Mouse (Mus musculus) forebrain, embryonic 10.5 days (tissue): ENCODE measurements around the gene Dnah14. TPM values are rescaled to one million over a fixed set of nuclear protein-coding genes. Genes with fewer than 3 reads are reported as not detected.

Source experiments
- DNase-seq: peaks from one replicate; pipeline ENCODE4 v3.0.0-alpha.2; 2017; ENCODE audit warnings: low spot score; ENCODE audit errors: extremely low spot score
- H3K27ac ChIP-seq: fragments of 300-500 bp; sonication (generic); 2 replicates; pipeline ENCODE4 v1.5.1; 2016; ENCODE audit warnings: mild to moderate bottlenecking
- H3K27me3 ChIP-seq: fragments of 300-500 bp; sonication (generic); 2 replicates; pipeline ENCODE4 v1.6.1; 2016; ENCODE audit warnings: mild to moderate bottlenecking; ENCODE audit not compliant: poor library complexity, severe bottlenecking
- H3K36me3 ChIP-seq: fragments of 300-500 bp; sonication (generic); replicated peaks from 2 replicates; pipeline ENCODE4 v1.6.1; 2016; ENCODE audit warnings: mild to moderate bottlenecking, moderate library complexity
- H3K4me1 ChIP-seq: fragments of 300-500 bp; sonication (generic); 2 replicates; pipeline ENCODE4 v1.6.1; 2016
- H3K4me3 ChIP-seq: fragments of 300-500 bp; sonication (generic); 2 replicates; pipeline ENCODE4 v1.5.1; 2016; ENCODE audit warnings: mild to moderate bottlenecking, moderate library complexity
- H3K9me3 ChIP-seq: fragments of 300-500 bp; sonication (generic); 2 replicates; pipeline ENCODE4 v1.6.1; 2016; ENCODE audit warnings: mild to moderate bottlenecking, moderate library complexity
- WGBS: fragments of 180-500 bp; shearing (Covaris S2); methylation state at CpG from one replicate; pipeline ENCODE4 v1.1.7; 2016; 5-methylcytosine and 5-hydroxymethylcytosine counted together
- polyA plus RNA-seq: library from polyadenylated mRNA; unstranded; fragments of >200 nt; fragmentation: Nextera tagmentation; extraction: Ambion mirVana; gene quantifications from 2 replicates; pipeline ENCODE4 v1.2.1, GENCODE M21; 2016

Dnah14 gene
- polyA plus RNA-seq: 2.0 and 2.3 TPM in 2 replicates

DNA sequence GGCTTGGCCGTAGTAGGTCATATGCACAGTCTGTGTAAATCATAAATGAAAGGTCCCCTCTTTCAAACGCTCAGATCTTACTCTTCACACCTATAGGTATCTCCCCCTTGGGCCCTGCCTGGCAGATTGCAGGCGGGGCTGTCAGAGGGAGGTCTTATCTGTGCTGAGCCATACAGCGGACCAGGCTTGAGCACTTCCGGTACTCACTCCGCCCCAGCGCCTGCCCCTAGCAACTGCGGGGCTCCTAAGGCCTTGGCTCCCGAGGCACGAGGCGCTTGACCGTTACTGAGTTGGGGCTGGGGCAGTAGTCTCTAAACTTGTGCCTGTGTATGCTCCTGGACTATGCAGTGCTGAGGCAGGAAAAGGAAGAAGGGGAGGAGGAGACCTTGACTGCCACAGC, at the start of gene Dnah14:
Dnah14 (plus strand) TSS at position 238 of the 400 bp plus-strand sequence.
- Histone ChIP-seq H3K27ac (no peak within 1 kb of the TSS), H3K4me1 (no peaks in the 10 kb centered on the region; the same call in 1 of the 2 replicates), H3K4me3 (no peak within 1 kb of the TSS), H3K27me3 (no peaks in the 10 kb centered on the region), H3K9me3 (no peaks in the 10 kb centered on the region), H3K36me3 (no peaks in the 10 kb centered on the region)
- DNase-seq: no peak
- 75% methylated on average over 12 of the region's 12 CpGs for WGBS

DNA sequence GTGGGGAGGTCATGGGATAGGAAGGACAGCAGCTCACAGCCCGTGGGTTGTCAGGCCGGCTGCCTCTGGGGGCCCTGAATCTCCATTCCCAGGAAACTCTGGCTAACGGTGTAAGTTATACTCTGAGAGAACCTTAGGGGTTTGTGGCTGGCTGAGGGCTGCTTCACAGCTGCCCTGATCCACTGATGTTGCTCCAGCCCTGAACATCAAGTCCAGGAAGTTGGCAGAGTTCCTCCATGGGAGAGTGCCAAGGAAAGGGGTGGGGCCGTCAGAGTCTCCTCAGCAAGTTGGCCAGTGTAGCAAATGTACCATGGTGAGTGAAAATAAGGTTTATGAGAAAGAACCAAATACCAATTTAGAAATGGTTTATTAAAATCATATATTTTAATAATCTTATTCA, 47.0 kb upstream of the Dnah14 start:
- H3K9me3 ChIP-seq: no peaks in the 10 kb centered on the region
- no peaks in the 10 kb centered on the region for H3K27me3 ChIP-seq
- no peak for DNase-seq
- 89% methylated on average over 4 of the region's 4 CpGs for WGBS
- H3K27ac ChIP-seq: no peak overlapping the region
- H3K4me1 ChIP-seq: peaks cover 6% of the 10 kb centered on the region
- no peaks in the 10 kb centered on the region for H3K36me3 ChIP-seq
- no peak overlapping the region for H3K4me3 ChIP-seq

DNA sequence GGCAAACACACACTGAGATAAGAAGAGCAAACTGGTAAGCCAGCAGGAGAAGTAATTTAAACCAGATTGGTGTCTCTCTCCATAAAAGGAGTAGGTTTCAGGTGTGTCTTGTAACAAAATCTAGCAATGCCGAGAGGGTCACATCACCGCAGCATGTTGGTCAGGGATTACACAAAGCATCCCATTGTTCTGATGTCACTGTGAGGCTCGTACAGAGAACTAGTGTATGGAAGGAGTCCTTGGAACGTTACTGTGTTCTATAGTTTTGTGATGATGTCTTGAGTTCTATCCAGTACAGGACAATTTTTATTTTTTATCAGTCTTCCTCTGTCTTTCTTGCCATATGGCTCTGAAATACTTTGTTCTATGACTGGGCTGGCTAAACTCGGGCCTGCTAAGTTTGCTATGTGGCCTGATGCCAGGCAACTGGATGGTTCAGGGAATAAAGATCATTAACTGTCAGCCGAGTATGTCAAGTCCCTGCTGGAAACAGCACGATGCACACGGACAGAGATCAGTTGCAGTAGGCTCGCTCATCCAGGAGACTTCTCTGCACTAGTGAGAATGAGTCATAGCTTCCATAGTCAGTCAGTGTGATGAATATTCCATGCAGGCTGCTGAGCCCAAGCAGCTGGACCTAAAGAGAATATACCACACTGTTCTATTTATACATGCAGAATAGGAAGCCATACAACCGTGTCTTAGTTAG, 41.0 kb upstream of the Dnah14 start:
- H3K4me3 ChIP-seq: no peak overlapping the region
- H3K36me3 ChIP-seq: no peaks in the 10 kb centered on the region
- WGBS: 66% methylated on average over 10 of the region's 10 CpGs
- DNase-seq: no peak
- H3K27me3 ChIP-seq: no peaks in the 10 kb centered on the region
- peaks cover 10% of the 10 kb centered on the region for H3K4me1 ChIP-seq
- no peak overlapping the region for H3K27ac ChIP-seq
- no peaks in the 10 kb centered on the region for H3K9me3 ChIP-seq

DNA sequence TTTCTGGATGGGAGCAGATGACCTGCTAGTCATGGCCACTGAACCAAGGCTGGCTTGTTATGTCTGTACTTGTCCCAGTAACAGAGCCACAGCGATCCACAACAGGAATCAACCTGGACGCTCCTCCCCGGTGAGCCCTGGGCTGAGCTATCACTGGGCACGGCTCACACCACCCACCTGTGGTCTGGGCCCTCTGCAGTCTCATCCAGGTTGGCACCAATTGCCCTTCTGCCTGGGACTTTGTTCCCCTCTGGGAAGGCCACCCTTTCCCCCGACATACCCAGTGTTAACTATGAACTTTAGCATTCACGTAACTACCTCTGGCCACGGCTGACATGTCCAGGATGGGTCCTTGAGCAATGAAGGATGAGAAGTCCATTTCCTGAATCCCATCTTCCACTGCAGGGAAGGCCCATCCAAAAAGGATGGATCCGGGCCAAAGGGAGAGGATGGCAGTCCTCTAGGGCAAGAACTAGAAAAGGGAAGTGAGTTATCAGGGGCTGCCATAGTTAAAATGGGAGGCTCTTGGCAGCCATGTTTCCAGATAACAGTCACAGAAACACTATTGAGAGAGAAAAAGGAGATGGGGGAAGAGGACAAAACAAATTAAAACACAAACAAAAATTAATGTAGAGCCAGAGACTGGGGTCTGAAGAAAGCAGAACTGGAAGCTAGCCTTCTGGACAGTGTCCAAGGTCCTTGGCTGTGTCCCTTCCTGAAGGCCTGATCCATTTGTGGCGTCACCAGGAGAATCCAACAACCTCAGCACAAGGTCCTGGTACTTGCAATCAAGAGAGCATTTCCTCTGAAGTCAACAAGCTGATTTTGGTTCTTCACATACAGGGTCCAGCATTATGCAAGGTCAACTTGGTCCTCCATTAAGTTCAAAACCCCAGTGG, 38.5 kb upstream of the Dnah14 start:
- 91% methylated on average over 9 of the region's 9 CpGs for WGBS
- H3K27me3 ChIP-seq: no peaks in the 10 kb centered on the region
- no peak for DNase-seq

DNA sequence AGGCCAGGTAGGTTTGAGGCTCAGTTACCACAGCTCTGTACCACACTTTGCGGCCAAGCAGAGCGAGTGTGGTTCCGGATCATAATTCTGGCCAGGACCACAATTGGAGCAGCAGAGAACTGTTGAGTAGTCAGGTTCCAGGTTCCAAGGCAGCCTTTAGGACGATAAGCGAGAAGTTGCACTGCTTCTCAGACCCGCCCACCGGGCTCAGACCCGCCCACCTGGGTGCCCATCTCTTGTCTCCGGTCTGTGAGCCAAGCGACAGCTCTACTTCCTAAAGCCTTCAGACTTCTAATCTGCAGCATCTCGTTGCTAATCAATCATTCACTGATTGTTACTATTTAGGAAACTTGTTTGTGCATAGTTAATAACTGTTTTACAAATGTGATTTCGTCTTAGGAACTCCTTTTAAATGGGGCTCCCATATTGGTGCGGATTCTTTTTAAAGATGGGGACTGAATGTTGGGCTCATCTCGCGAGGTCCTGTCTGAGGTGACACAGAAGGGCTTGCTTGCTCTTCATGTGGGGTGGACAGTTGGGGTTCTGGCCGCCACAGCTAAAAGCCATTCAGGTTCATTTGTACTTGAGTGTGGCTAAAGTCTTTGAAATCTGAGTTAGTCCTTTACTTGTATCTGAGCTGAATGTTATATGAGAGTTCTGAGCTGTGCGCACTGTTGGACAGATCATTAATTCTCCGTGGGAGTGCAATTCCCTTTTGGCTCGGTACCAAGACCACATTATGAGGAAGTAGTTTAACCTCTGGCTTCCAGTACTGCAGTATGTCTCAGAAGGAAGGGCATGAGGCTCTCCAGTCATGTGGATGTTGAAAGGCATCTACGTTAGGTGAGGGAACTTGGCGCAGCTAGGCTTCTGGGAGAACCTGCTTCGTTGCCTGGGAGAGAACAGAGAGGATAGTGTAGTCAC, 36.3 kb upstream of the Dnah14 start:
- 82% methylated on average over 22 of the region's 22 CpGs for WGBS

More for the DNA sequence above, 38.5 kb upstream of the Dnah14 start:
- Histone ChIP-seq H3K4me3 (no peak overlapping the region), H3K9me3 (no peaks in the 10 kb centered on the region), H3K4me1 (peaks cover 15% of the 10 kb centered on the region), H3K27ac (no peak overlapping the region), H3K36me3 (no peaks in the 10 kb centered on the region)

DNA sequence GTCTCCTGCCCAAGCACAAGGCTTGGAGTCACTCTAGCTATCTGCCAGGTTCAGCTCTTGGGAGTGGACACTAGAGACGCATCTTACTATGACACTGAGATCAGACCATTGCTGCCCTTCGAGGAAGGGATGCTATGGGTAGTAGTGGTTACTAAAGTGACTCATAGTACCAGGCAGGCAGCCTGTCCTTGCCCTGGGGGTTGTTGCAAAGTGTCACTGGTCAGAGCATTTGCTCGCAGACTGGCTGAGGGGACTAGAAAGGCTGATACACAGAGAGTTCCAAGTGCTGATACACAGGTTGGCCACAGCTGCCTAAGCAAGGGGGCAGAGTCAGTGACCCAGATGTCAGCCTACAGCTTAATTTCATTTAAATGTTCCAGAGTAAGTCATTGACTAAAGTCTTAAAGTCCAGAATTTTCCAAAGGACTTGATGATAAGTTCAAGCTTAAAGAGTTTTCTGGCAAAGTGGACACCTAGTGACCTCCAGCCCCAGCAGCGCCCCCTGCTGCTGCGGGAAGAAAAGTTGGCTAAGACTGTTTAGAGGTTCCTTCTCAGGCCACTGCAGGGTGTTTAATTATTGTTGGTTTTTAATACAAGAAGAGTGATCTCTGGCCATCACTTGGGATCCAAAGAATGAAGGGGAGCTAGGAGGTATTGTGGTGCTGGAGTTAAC, 32.5 kb upstream of the Dnah14 start:
- WGBS: 71% methylated on average over 5 of the region's 5 CpGs
- no peak overlapping the region for H3K27ac ChIP-seq
- H3K27me3 ChIP-seq: peaks cover 10% of the 10 kb centered on the region
- H3K36me3 ChIP-seq: no peaks in the 10 kb centered on the region
- no peak overlapping the region for H3K4me3 ChIP-seq
- no peaks in the 10 kb centered on the region for H3K9me3 ChIP-seq
- H3K4me1 ChIP-seq: peaks cover 10% of the 10 kb centered on the region
- no peak for DNase-seq

More for the DNA sequence above, 36.3 kb upstream of the Dnah14 start:
- peaks cover 10% of the 10 kb centered on the region for H3K27me3 ChIP-seq
- no peaks in the 10 kb centered on the region for H3K9me3 ChIP-seq
- no peak overlapping the region for H3K27ac ChIP-seq
- no peaks in the 10 kb centered on the region for H3K36me3 ChIP-seq
- no peak for DNase-seq
- H3K4me1 ChIP-seq: peaks cover 9% of the 10 kb centered on the region
- no peak overlapping the region for H3K4me3 ChIP-seq

DNA sequence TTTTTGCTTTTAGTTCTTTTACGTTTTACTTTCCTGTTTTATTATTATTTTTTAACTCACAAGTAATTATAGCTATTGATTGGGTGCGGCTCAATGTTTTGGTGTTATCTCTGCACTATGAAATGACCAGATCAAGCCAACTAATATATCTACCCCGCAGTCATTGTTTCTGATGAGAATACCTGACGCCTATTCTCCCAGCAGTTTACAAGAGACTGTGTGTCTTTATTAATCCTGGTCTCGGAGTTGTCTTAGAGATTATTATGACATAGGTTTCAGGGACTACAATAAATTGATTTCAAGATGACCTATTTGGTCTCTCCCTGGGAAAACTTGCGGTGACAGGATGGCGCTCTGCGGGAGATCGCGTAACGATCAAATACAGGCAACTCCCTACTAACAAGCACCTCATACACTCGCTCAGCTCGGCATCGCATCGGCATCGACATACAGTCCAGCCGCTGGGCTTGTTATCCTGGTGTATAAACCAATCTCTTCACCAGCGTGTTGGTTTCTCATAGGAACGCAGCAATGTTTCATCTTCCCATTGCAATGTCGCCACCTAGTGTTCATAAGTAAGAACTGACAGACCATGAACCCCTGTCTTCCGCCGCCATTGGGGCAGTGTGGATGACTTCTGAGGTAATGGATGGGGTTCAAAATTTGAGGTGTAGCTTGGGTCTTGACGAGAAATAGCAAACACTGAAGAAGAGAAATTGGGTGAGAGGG, 31.2 kb upstream of the Dnah14 start:
- H3K4me1 ChIP-seq: peaks cover 10% of the 10 kb centered on the region
- H3K27ac ChIP-seq: no peak overlapping the region
- peaks cover 10% of the 10 kb centered on the region for H3K27me3 ChIP-seq
- DNase-seq: peak; percentile 54
- no peaks in the 10 kb centered on the region for H3K9me3 ChIP-seq
- H3K36me3 ChIP-seq: no peaks in the 10 kb centered on the region
- peak overlapping the region; percentile 20; the same call in 1 of the 2 replicates for H3K4me3 ChIP-seq
- WGBS: 33% methylated on average over 23 of the region's 23 CpGs

DNA sequence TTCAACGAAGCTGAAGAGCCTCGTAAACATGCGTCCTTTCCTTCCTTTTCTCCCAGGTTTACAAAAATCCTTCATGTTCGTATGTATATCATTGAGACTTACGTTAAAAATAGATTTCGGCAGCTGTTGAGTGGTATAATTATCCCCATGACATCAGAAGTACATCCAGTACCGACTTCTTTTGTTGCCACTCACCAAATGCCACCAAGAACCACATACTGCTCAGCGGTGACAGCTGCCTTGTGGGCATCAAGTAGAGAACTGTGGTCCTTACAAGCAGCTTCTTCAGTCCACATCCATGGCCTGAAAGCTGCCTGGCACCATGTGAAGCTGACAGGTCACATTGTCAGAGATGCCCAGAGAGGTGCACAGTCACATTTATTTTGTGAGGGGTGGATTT, 26.4 kb upstream of the Dnah14 start:
- no peak for DNase-seq
- 94% methylated on average over 8 of the region's 8 CpGs for WGBS
- no peak overlapping the region for H3K27ac ChIP-seq
- 0 out of 2 replicates have a peak, but pooled peaks cover 1% of the 10 kb centered on the region for H3K27me3 ChIP-seq
- H3K9me3 ChIP-seq: no peaks in the 10 kb centered on the region
- H3K36me3 ChIP-seq: no peaks in the 10 kb centered on the region
- H3K4me3 ChIP-seq: no peak overlapping the region
- H3K4me1 ChIP-seq: peaks cover 13% of the 10 kb centered on the region

DNA sequence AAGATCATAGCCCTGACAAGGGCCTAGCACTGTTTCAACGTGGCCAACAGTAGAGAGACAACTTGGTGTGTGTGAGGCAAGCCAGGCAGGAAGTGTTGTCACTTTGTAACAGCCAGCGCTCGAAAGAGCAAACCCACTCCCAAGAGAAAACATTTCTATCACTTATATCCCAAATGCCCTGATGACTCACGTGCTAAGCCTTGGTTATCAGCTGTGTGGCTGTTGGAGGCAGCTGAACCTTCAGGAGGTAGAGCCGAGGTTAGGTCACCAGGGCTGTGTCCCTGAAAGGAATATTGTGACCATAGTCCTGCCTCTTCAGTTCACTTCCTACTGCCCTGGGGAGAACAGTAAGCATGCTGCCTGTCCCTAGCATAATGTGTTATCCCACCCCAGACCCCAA, 25.5 kb upstream of the Dnah14 start:
- Histone ChIP-seq H3K27me3 (no peaks in the 10 kb centered on the region), H3K4me1 (peaks cover 10% of the 10 kb centered on the region), H3K9me3 (no peaks in the 10 kb centered on the region), H3K36me3 (no peaks in the 10 kb centered on the region), H3K4me3 (no peak overlapping the region), H3K27ac (no peak overlapping the region)
- 80% methylated on average over 5 of the region's 5 CpGs for WGBS
- DNase-seq: no peak

DNA sequence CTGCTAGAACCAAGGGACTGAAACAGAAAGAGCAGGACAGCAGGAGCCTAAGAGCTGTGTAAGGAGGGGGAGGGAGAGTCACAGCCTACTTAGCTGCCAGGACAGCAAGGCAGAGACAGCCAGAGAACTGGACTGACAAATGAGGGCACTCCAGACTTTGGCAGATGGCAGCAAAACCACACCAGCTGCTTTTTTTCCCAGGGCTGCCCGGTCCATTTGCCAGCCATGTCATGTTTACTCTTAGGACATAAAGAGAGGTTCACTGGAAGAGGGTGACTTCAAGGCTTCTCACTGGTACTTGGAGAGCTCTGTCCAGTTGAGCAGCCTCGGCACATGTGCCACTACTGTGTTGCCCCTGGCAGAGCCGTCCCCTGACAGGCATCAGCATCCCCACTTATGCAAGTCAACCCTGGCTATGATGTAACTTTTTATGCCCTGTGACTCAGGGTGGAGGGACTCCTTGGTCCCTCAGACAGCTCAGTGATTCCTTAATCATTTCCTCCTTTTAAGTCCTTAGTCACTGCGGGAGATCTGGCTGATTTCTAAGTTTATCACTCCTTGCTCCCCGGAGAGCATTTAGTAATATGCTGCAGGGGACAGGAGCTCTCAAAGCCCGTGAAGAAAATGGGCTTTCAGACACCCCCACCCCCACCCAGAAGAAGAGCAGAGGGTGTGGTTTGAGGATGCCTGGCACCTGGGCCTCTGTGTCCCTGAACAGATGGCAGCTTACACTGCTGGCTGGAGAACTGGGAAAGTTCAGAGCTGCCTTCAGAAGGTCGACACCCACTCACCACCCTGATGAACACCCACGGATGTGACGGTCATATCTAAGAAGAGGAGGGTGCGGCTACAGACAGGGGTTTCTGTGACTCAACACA, 23.6 kb upstream of the Dnah14 start:
- H3K4me3 ChIP-seq: no peak overlapping the region
- no peak for DNase-seq
- peaks cover 10% of the 10 kb centered on the region for H3K4me1 ChIP-seq
- no peaks in the 10 kb centered on the region for H3K9me3 ChIP-seq
- no peak overlapping the region for H3K27ac ChIP-seq
- 53% methylated on average over 10 of the region's 10 CpGs for WGBS
- H3K27me3 ChIP-seq: no peaks in the 10 kb centered on the region
- H3K36me3 ChIP-seq: no peaks in the 10 kb centered on the region

DNA sequence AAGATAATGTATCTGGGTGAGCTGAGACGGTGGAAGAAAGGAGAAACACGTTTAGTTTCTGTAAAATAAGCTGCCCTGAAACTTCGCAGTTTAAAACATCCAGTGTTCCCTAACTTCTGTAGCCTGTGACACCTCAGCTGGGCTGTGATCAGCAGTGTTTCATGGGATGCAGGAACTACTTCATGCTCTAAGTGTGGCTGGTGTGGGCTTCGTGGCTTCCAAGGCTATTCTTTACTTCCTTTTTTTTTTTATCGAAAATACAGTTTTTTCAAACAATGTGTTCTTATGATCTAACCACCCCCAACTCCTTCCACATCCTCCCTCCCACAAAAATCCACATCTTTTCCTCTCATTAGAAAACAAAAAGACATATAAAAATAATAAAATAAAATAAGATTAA, 20.9 kb upstream of the Dnah14 start:
- no peaks in the 10 kb centered on the region for H3K9me3 ChIP-seq
- WGBS: 87% methylated on average over 5 of the region's 5 CpGs
- H3K27me3 ChIP-seq: peaks cover 4% of the 10 kb centered on the region; the same call in 1 of the 2 replicates
- no peak for DNase-seq
- no peak overlapping the region for H3K27ac ChIP-seq
- H3K36me3 ChIP-seq: no peaks in the 10 kb centered on the region
- H3K4me1 ChIP-seq: peaks cover 10% of the 10 kb centered on the region
- H3K4me3 ChIP-seq: no peak overlapping the region
